In genomic region chr7:112273451-112273850, GRCm38 (mm10) we compare ENCODE assay signal across 17 mouse cellular contexts. TPM values are rescaled to one million over a fixed set of nuclear protein-coding genes. Genes with fewer than 3 reads are reported as not detected.
DNase-seq lines count a peak whose midpoint lies in the region; ATAC-seq lines count a peak whose summit lies in the region.
"Had no signal": no experiment of that assay in that cellular context is flagged by ENCODE, and none has a peak within 500 bp of the region (broad histone marks: within the 10 kb centered on the region; RNA-seq: fewer than 3 reads in every experiment).

No protein-coding gene starts in this region.

- H3K27ac ChIP-seq in heart, embryonic 10.5 days: peak overlapping the region; percentile 83
- H3K27ac ChIP-seq in heart, embryonic 15.5 days: peak overlapping the region; percentile 92
- H3K27ac ChIP-seq: limb, embryonic 15.5 days; midbrain, embryonic 15.5 days had no signal

- no peak for DNase-seq in heart, embryonic 10.5 days (ENCODE audit: low spot score)
- no peak for DNase-seq in heart, adult 9 months (ENCODE audit: low spot score in 2 of 2)
- peak; percentile 61 to 72 for DNase-seq in lung, adult 18-20 months
- no peak for DNase-seq in lung, postnatal 10 days
- peak; percentile 74 for DNase-seq in lung, postnatal 36 days
- no peak for DNase-seq in neural tube, embryonic 10.5 days (ENCODE audit: extremely low spot score, low spot score)
- no peak for DNase-seq in frontal cortex, postnatal 14 days (ENCODE audit: low spot score in 2 of 2)
- DNase-seq: adrenal gland, postnatal 14 days; cerebellum, postnatal 14 days; kidney, postnatal 36 days; layer of hippocampus, postnatal 36 days; thymus, postnatal 25 days had no signal

- H3K36me3 ChIP-seq in heart, embryonic 10.5 days: peaks cover 60% of the 10 kb centered on the region
- H3K36me3 ChIP-seq in heart, embryonic 15.5 days: peaks cover 21% of the 10 kb centered on the region
- H3K36me3 ChIP-seq: limb, embryonic 15.5 days; midbrain, embryonic 15.5 days had no signal

- no peaks in the 10 kb centered on the region for H3K27me3 ChIP-seq in heart, embryonic 10.5 days (ENCODE audit: insufficient read depth, poor library complexity, severe bottlenecking)
- no peaks in the 10 kb centered on the region for H3K27me3 ChIP-seq in heart, embryonic 15.5 days
- H3K27me3 ChIP-seq: midbrain, embryonic 15.5 days had no signal

- H3K4me2 ChIP-seq in heart, embryonic 15.5 days: no peak overlapping the region
- H3K4me2 ChIP-seq: limb, embryonic 15.5 days; midbrain, embryonic 15.5 days had no signal

- no peak for ATAC-seq in heart, embryonic 15.5 days (replicated peaks; ENCODE audit: insufficient number of reproducible peaks, insufficient read depth, low FRiP score, low read depth)
- ATAC-seq: CD4-positive, CD25-positive, alpha-beta regulatory T cell, adult 4 months; intestine, postnatal 0 days; midbrain, embryonic 15.5 days had no signal

- H3K9ac ChIP-seq in heart, embryonic 15.5 days: no peak overlapping the region
- H3K9ac ChIP-seq: limb, embryonic 15.5 days; midbrain, embryonic 15.5 days had no signal

- no peak overlapping the region for H3K4me3 ChIP-seq in heart, embryonic 10.5 days
- H3K4me3 ChIP-seq in heart, embryonic 15.5 days: no peak overlapping the region
- H3K4me3 ChIP-seq: limb, embryonic 15.5 days; midbrain, embryonic 15.5 days had no signal

- H3K4me1 ChIP-seq in heart, embryonic 10.5 days: peaks cover 100% of the 10 kb centered on the region
- peaks cover 94% of the 10 kb centered on the region for H3K4me1 ChIP-seq in heart, embryonic 15.5 days (replicated peaks)
- H3K4me1 ChIP-seq: midbrain, embryonic 15.5 days had no signal

- WGBS in heart, embryonic 10.5 days: 54% methylated on average over 6 of the region's 6 CpGs
- 36% methylated on average over 6 of the region's 6 CpGs for WGBS in heart, embryonic 15.5 days

- no peaks in the 10 kb centered on the region for H3K9me3 ChIP-seq in heart, embryonic 10.5 days
- no peaks in the 10 kb centered on the region for H3K9me3 ChIP-seq in heart, embryonic 15.5 days (replicated peaks)
- H3K9me3 ChIP-seq: limb, embryonic 15.5 days; midbrain, embryonic 15.5 days had no signal

RNA-seq across cellular contexts. Expression of gene Mical2, which starts 47.8 kb away (rescaled TPM):
- 77.8 and 153 TPM in 2 replicates for polyA plus RNA-seq in heart, embryonic 10.5 days (2016; fragmentation: Nextera tagmentation; extraction: Ambion mirVana)
- 132 and 134 TPM in 2 replicates for polyA plus RNA-seq in heart, embryonic 15.5 days (2015; fragmentation: Nextera tagmentation; extraction: Ambion mirVana)

Comparison
In these comparisons a context has a peak if more than half of its experiments do, and no peak if none do; other contexts are left out.
1. DNase-seq: peak in lung, adult 18-20 months (2 of 2) and lung, postnatal 36 days (single experiment); none in heart, embryonic 10.5 days (single experiment), heart, adult 9 months (0 of 2), lung, postnatal 10 days (single experiment), neural tube, embryonic 10.5 days (single experiment) and frontal cortex, postnatal 14 days (0 of 2).